Mouse (Mus musculus) forebrain, embryonic 10.5 days (tissue): ENCODE measurements around the gene Clptm1l. TPM values are rescaled to one million over a fixed set of nuclear protein-coding genes. Genes with fewer than 3 reads are reported as not detected.

Source experiments
- DNase-seq: peaks from one replicate; pipeline ENCODE4 v3.0.0-alpha.2; 2017; ENCODE audit warnings: low spot score; ENCODE audit errors: extremely low spot score
- H3K27ac ChIP-seq: fragments of 300-500 bp; sonication (generic); 2 replicates; pipeline ENCODE4 v1.5.1; 2016; ENCODE audit warnings: mild to moderate bottlenecking
- H3K27me3 ChIP-seq: fragments of 300-500 bp; sonication (generic); 2 replicates; pipeline ENCODE4 v1.6.1; 2016; ENCODE audit warnings: mild to moderate bottlenecking; ENCODE audit not compliant: poor library complexity, severe bottlenecking
- H3K36me3 ChIP-seq: fragments of 300-500 bp; sonication (generic); replicated peaks from 2 replicates; pipeline ENCODE4 v1.6.1; 2016; ENCODE audit warnings: mild to moderate bottlenecking, moderate library complexity
- H3K4me1 ChIP-seq: fragments of 300-500 bp; sonication (generic); 2 replicates; pipeline ENCODE4 v1.6.1; 2016
- H3K4me3 ChIP-seq: fragments of 300-500 bp; sonication (generic); 2 replicates; pipeline ENCODE4 v1.5.1; 2016; ENCODE audit warnings: mild to moderate bottlenecking, moderate library complexity
- H3K9me3 ChIP-seq: fragments of 300-500 bp; sonication (generic); 2 replicates; pipeline ENCODE4 v1.6.1; 2016; ENCODE audit warnings: mild to moderate bottlenecking, moderate library complexity
- WGBS: fragments of 180-500 bp; shearing (Covaris S2); methylation state at CpG from one replicate; pipeline ENCODE4 v1.1.7; 2016; 5-methylcytosine and 5-hydroxymethylcytosine counted together
- polyA plus RNA-seq: library from polyadenylated mRNA; unstranded; fragments of >200 nt; fragmentation: Nextera tagmentation; extraction: Ambion mirVana; gene quantifications from 2 replicates; pipeline ENCODE4 v1.2.1, GENCODE M21; 2016

Clptm1l gene
- polyA plus RNA-seq, 1 experiment from 2014 or later = 103 TPM

- peak within 1 kb of the TSS; percentile 76 for H3K4me3 ChIP-seq
- peak; percentile 67 for DNase-seq
- H3K4me1 ChIP-seq = peaks cover 26% of the 10 kb centered on the region
- peak within 1 kb of the TSS; percentile 88 for H3K27ac ChIP-seq
- peaks cover 23% of the 10 kb centered on the region for H3K36me3 ChIP-seq
- WGBS = 10% methylated on average over 47 of the region's 47 CpGs
- no peaks in the 10 kb centered on the region for H3K9me3 ChIP-seq
- H3K27me3 ChIP-seq = peaks cover 10% of the 10 kb centered on the region
These were observed 23.1 kb downstream of the Clptm1l start, which contains the start of gene Tert for GRCm38 (mm10) chr13:73626745-73627549. Gene Tert (plus strand): TSS chr13:73626911.

GRCm38 (mm10) chr13:73628586-73629113, 24.8 kb downstream of the Clptm1l start:
- Histone ChIP-seq H3K9me3 (no peaks in the 10 kb centered on the region), H3K4me1 (peaks cover 26% of the 10 kb centered on the region), H3K36me3 (peaks cover 32% of the 10 kb centered on the region), H3K27me3 (peaks cover 10% of the 10 kb centered on the region), H3K27ac (no peak overlapping the region), H3K4me3 (no peak overlapping the region)
- DNase-seq = no peak
- WGBS = 91% methylated on average over 11 of the region's 11 CpGs

- Histone ChIP-seq H3K27ac (no peak overlapping the region), H3K4me1 (peaks cover 18% of the 10 kb centered on the region), H3K9me3 (no peaks in the 10 kb centered on the region), H3K27me3 (peaks cover 10% of the 10 kb centered on the region), H3K4me3 (no peak overlapping the region), H3K36me3 (peaks cover 58% of the 10 kb centered on the region)
- WGBS = 93% methylated on average over 3 of the region's 3 CpGs
- no peak for DNase-seq
These were observed 28.0 kb downstream of the Clptm1l start for GRCm38 (mm10) chr13:73631837-73632236.

- Histone ChIP-seq H3K9me3 (no peaks in the 10 kb centered on the region), H3K27ac (no peak overlapping the region), H3K4me3 (no peak overlapping the region), H3K4me1 (no peaks in the 10 kb centered on the region), H3K27me3 (no peaks in the 10 kb centered on the region), H3K36me3 (peaks cover 46% of the 10 kb centered on the region)
- WGBS = 91% methylated on average over 5 of the region's 6 CpGs
- DNase-seq = no peak
These were observed 34.0 kb downstream of the Clptm1l start for GRCm38 (mm10) chr13:73637826-73638225.

- Histone ChIP-seq H3K27me3 (no peaks in the 10 kb centered on the region), H3K27ac (no peak overlapping the region), H3K36me3 (peaks cover 17% of the 10 kb centered on the region), H3K4me3 (no peak overlapping the region), H3K4me1 (no peaks in the 10 kb centered on the region), H3K9me3 (no peaks in the 10 kb centered on the region)
- WGBS = 90% methylated on average over 4 of the region's 4 CpGs
- DNase-seq = no peak
These were observed 37.5 kb downstream of the Clptm1l start for GRCm38 (mm10) chr13:73641296-73641695.

GRCm38 (mm10) chr13:73646397-73647087, 42.7 kb downstream of the Clptm1l start:
- H3K4me1 ChIP-seq = no peaks in the 10 kb centered on the region
- H3K4me3 ChIP-seq = no peak overlapping the region
- no peak overlapping the region for H3K27ac ChIP-seq
- H3K27me3 ChIP-seq = no peaks in the 10 kb centered on the region
- 38% methylated on average over 6 of the region's 6 CpGs for WGBS
- H3K36me3 ChIP-seq = peaks cover 27% of the 10 kb centered on the region
- no peaks in the 10 kb centered on the region for H3K9me3 ChIP-seq
- DNase-seq = peak; percentile 19

- no peak for DNase-seq
- Histone ChIP-seq H3K27me3 (no peaks in the 10 kb centered on the region), H3K4me1 (no peaks in the 10 kb centered on the region), H3K4me3 (no peak overlapping the region), H3K9me3 (no peaks in the 10 kb centered on the region), H3K27ac (no peak overlapping the region), H3K36me3 (peaks cover 11% of the 10 kb centered on the region)
- 84% methylated on average over 3 of the region's 3 CpGs for WGBS
These were observed 49.5 kb downstream of the Clptm1l start for GRCm38 (mm10) chr13:73653266-73653665.

- H3K4me1 ChIP-seq = no peaks in the 10 kb centered on the region
- H3K36me3 ChIP-seq = no peaks in the 10 kb centered on the region
- no peaks in the 10 kb centered on the region for H3K9me3 ChIP-seq
- H3K4me3 ChIP-seq = no peak overlapping the region
- DNase-seq = no peak
- H3K27ac ChIP-seq = no peak overlapping the region
- H3K27me3 ChIP-seq = no peaks in the 10 kb centered on the region
- WGBS = 87% methylated on average over 3 of the region's 3 CpGs
These were observed 51.2 kb downstream of the Clptm1l start for GRCm38 (mm10) chr13:73654976-73655375.

GRCm38 (mm10) chr13:73658953-73659352, 55.1 kb downstream of the Clptm1l start:
- Histone ChIP-seq H3K9me3 (no peaks in the 10 kb centered on the region), H3K27me3 (no peaks in the 10 kb centered on the region), H3K4me1 (no peaks in the 10 kb centered on the region), H3K4me3 (no peak overlapping the region), H3K36me3 (no peaks in the 10 kb centered on the region), H3K27ac (no peak overlapping the region)
- no peak for DNase-seq
- WGBS = 55% methylated on average over 2 of the region's 2 CpGs

- Histone ChIP-seq H3K27ac (no peak overlapping the region), H3K4me3 (no peak overlapping the region), H3K9me3 (no peaks in the 10 kb centered on the region), H3K4me1 (no peaks in the 10 kb centered on the region), H3K36me3 (no peaks in the 10 kb centered on the region), H3K27me3 (no peaks in the 10 kb centered on the region)
- no peak for DNase-seq
- 86% methylated on average over 2 of the region's 2 CpGs for WGBS
These were observed 56.4 kb downstream of the Clptm1l start for GRCm38 (mm10) chr13:73660163-73660695.
